Mouse (Mus musculus) lung, adult 2 months (tissue): Measurements from ENCODE around the gene Fhad1.

Experiments used
- CTCF ChIP-seq: fragments of 200-500 bp; IDR thresholded peaks from 2 replicates; pipeline ENCODE4 v1.5.1; 2011; ENCODE audit warnings: mild to moderate bottlenecking, low read length, control low read depth; ENCODE audit not compliant: insufficient read depth
- POLR2A ChIP-seq: fragments of 200-500 bp; IDR thresholded peaks from 2 replicates; pipeline ENCODE4 v1.6.1; 2011; ENCODE audit warnings: low read depth, mild to moderate bottlenecking, control low read depth, low read length, borderline replicate concordance; ENCODE audit errors: extremely low read depth

DNA sequence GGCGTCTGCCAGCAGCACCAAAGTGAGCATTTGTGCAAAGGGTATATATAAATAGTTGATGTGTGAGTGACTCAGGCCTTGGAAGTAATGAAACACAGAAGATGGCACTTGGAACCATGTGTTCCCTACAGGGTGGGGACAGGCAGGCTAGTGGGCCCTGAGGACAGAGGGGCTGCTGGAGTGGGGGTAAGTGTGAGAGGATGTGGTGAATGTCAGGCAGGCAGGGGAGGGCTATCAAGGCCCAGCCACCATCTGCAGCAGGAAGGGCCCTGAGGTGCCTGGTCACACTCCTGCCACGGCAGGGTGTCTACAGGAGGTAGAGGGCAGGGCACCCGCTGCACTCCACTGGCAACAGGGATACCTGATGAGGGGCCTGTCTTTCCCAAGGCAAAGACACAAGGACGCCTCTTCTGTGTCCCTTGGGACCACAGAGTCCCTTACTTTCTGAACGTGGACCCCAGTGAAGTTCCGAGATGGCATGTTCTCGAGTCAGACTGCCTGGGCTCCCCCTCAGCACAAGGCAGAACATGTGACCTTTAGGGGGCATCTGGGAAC lies 151.1 kb downstream of the Fhad1 start:
- TF ChIP-seq POLR2A (no peak), CTCF (no peak)
